Mouse (Mus musculus) embryonic facial prominence, embryonic 13.5 days (tissue): ENCODE measurements around the gene Ifi27l2a. TPM values are rescaled to one million over a fixed set of nuclear protein-coding genes. Genes with fewer than 3 reads are reported as not detected.
"Not testable (repeated sequence)": the region's sequence is repeated elsewhere in the genome, so short reads cannot be mapped to it uniquely, and the experiment has no call there.

Source experiments
- ATAC-seq: fragments of 200-750 bp; cut with Nextera tagmentation; 2 replicates; pipeline ENCODE4 v1.8.0; 2017; ENCODE audit warnings: low read depth; ENCODE audit not compliant: insufficient number of reproducible peaks, insufficient read depth, low FRiP score, low TSS enrichment
- H3K27ac ChIP-seq: fragments of 300-500 bp; sonication (generic); 2 replicates; pipeline ENCODE4 v1.5.1; 2015; ENCODE audit warnings: moderate library complexity, mild to moderate bottlenecking, inconsistent platforms
- H3K27me3 ChIP-seq: fragments of 300-500 bp; sonication (generic); 2 replicates; pipeline ENCODE4 v1.6.1; 2015; ENCODE audit warnings: mild to moderate bottlenecking, inconsistent platforms
- H3K36me3 ChIP-seq: fragments of 300-500 bp; sonication (generic); 2 replicates; pipeline ENCODE4 v1.6.1; 2015; ENCODE audit warnings: mild to moderate bottlenecking, inconsistent platforms
- H3K4me1 ChIP-seq: fragments of 300-500 bp; sonication (generic); 2 replicates; pipeline ENCODE4 v1.6.1; 2015; ENCODE audit warnings: inconsistent platforms
- H3K4me2 ChIP-seq: fragments of 300-500 bp; sonication (generic); 2 replicates; pipeline ENCODE4 v1.6.1; 2015; ENCODE audit warnings: moderate library complexity, mild to moderate bottlenecking, inconsistent platforms
- H3K4me3 ChIP-seq: fragments of 300-500 bp; sonication (generic); 2 replicates; pipeline ENCODE4 v1.5.1; 2015; ENCODE audit warnings: mild to moderate bottlenecking, inconsistent platforms
- H3K9ac ChIP-seq: fragments of 300-500 bp; sonication (generic); 2 replicates; pipeline ENCODE4 v1.6.1; 2015; ENCODE audit warnings: mild to moderate bottlenecking, inconsistent platforms
- H3K9me3 ChIP-seq: fragments of 300-500 bp; sonication (generic); 2 replicates; pipeline ENCODE4 v1.6.1; 2016; ENCODE audit warnings: inconsistent platforms
- WGBS: fragments of 180-500 bp; shearing (Covaris S2); methylation state at CpG from one replicate; pipeline ENCODE4 v1.1.7; 2015; ENCODE audit warnings: mixed read lengths; 5-methylcytosine and 5-hydroxymethylcytosine counted together
- polyA plus RNA-seq: library from polyadenylated mRNA; unstranded; fragments of >200 nt; fragmentation: Nextera tagmentation; extraction: Ambion mirVana; gene quantifications from 2 replicates; pipeline ENCODE4 v1.2.1, GENCODE M21; 2015

Gene Ifi27l2a
- polyA plus RNA-seq, 1 experiment from 2014 or later = 6.1 TPM

GRCm38 (mm10) chr12:103474481-103474880, 31.0 kb upstream of the Ifi27l2a start:
- Histone ChIP-seq H3K9ac (no peak overlapping the region), H3K4me1 (no peaks in the 10 kb centered on the region), H3K27ac (no peak overlapping the region), H3K4me3 (no peak overlapping the region), H3K4me2 (no peak overlapping the region), H3K36me3 (no peaks in the 10 kb centered on the region), H3K27me3 (no peaks in the 10 kb centered on the region), H3K9me3 (no peaks in the 10 kb centered on the region)
- WGBS = 54% methylated on average over 2 of the region's 2 CpGs
- ATAC-seq = no peak

GRCm38 (mm10) chr12:103457140-103457539, 13.7 kb upstream of the Ifi27l2a start, which contains the start of gene Ifi27l2b:
Gene Ifi27l2b, minus strand, starts transcription at chr12:103457223.
- H3K4me1 ChIP-seq = no peaks in the 10 kb centered on the region
- no peaks in the 10 kb centered on the region for H3K27me3 ChIP-seq
- 80% methylated on average over 3 of the region's 3 CpGs for WGBS
- H3K27ac ChIP-seq = no peak within 1 kb of the TSS
- H3K4me2 ChIP-seq = no peak within 1 kb of the TSS
- no peak within 1 kb of the TSS for H3K9ac ChIP-seq
- ATAC-seq = no peak
- H3K36me3 ChIP-seq = no peaks in the 10 kb centered on the region
- no peak within 1 kb of the TSS for H3K4me3 ChIP-seq
- H3K9me3 ChIP-seq = no peaks in the 10 kb centered on the region

GRCm38 (mm10) chr12:103456727-103457126, 13.2 kb upstream of the Ifi27l2a start:
- not testable (repeated sequence) for H3K4me3 ChIP-seq, ATAC-seq, H3K4me1 ChIP-seq, H3K27me3 ChIP-seq, H3K27ac ChIP-seq, H3K36me3 ChIP-seq, H3K9me3 ChIP-seq, H3K4me2 ChIP-seq, H3K9ac ChIP-seq
- WGBS = no CpG with 5 or more reads among the region's 1 CpGs

- no peak for ATAC-seq
- Histone ChIP-seq H3K27ac (no peak overlapping the region), H3K4me2 (no peak overlapping the region), H3K9ac (no peak overlapping the region), H3K36me3 (no peaks in the 10 kb centered on the region), H3K27me3 (no peaks in the 10 kb centered on the region), H3K9me3 (no peaks in the 10 kb centered on the region), H3K4me3 (no peak overlapping the region), H3K4me1 (no peaks in the 10 kb centered on the region)
These were observed 9.9 kb upstream of the Ifi27l2a start for GRCm38 (mm10) chr12:103453361-103453760.

GRCm38 (mm10) chr12:103445060-103445459, 1.6 kb upstream of the Ifi27l2a start:
- no peak overlapping the region for H3K9ac ChIP-seq
- no peaks in the 10 kb centered on the region for H3K27me3 ChIP-seq
- H3K36me3 ChIP-seq = no peaks in the 10 kb centered on the region
- no peak overlapping the region for H3K4me3 ChIP-seq
- 76% methylated on average over 3 of the region's 3 CpGs for WGBS
- H3K9me3 ChIP-seq = no peaks in the 10 kb centered on the region
- no peak overlapping the region for H3K4me2 ChIP-seq
- ATAC-seq = no peak
- no peak overlapping the region for H3K27ac ChIP-seq
- no peaks in the 10 kb centered on the region for H3K4me1 ChIP-seq

GRCm38 (mm10) chr12:103444261-103444660, 781 bp upstream of the Ifi27l2a start:
- 30% methylated on average over 6 of the region's 7 CpGs for WGBS
- ATAC-seq, H3K4me3 ChIP-seq, H3K27ac ChIP-seq, H3K9ac ChIP-seq, H3K4me2 ChIP-seq, H3K9me3 ChIP-seq, H3K27me3 ChIP-seq, H3K36me3 ChIP-seq, H3K4me1 ChIP-seq: not testable (repeated sequence)

GRCm38 (mm10) chr12:103437601-103438000, 5.9 kb downstream of the Ifi27l2a start:
- Histone ChIP-seq H3K27ac (no peak overlapping the region), H3K4me3 (no peak overlapping the region), H3K4me2 (no peak overlapping the region), H3K9me3 (no peaks in the 10 kb centered on the region), H3K9ac (no peak overlapping the region), H3K4me1 (no peaks in the 10 kb centered on the region), H3K27me3 (no peaks in the 10 kb centered on the region), H3K36me3 (no peaks in the 10 kb centered on the region)
- 90% methylated on average over 1 of the region's 1 CpGs for WGBS
- ATAC-seq = no peak

GRCm38 (mm10) chr12:103434861-103435260, 8.6 kb downstream of the Ifi27l2a start:
- Histone ChIP-seq H3K27ac (no peak overlapping the region), H3K9ac (no peak overlapping the region), H3K4me1 (no peaks in the 10 kb centered on the region), H3K27me3 (no peaks in the 10 kb centered on the region), H3K9me3 (no peaks in the 10 kb centered on the region), H3K36me3 (no peaks in the 10 kb centered on the region), H3K4me2 (peak overlapping the region; percentile 40), H3K4me3 (0 out of 2 replicates have a peak overlapping the region, but pooled peaks have one; percentile 26)
- ATAC-seq = no peak

GRCm38 (mm10) chr12:103433986-103434731, 9.3 kb downstream of the Ifi27l2a start, which contains the start of gene Ifi27:
Gene Ifi27, plus strand, starts transcription at chr12:103434211.
- Histone ChIP-seq H3K4me3 (peak within 1 kb of the TSS; percentile 26), H3K27ac (peak within 1 kb of the TSS; percentile 34; the same call in 1 of the 2 replicates), H3K9me3 (no peaks in the 10 kb centered on the region), H3K4me2 (peak within 1 kb of the TSS; percentile 40), H3K36me3 (no peaks in the 10 kb centered on the region), H3K9ac (no peak within 1 kb of the TSS), H3K27me3 (no peaks in the 10 kb centered on the region), H3K4me1 (no peaks in the 10 kb centered on the region)
- 54% methylated on average over 8 of the region's 8 CpGs for WGBS
- peak; percentile 75; the same call in 1 of the 2 replicates for ATAC-seq

GRCm38 (mm10) chr12:103433430-103433829, 10.1 kb downstream of the Ifi27l2a start:
- Histone ChIP-seq H3K27me3 (no peaks in the 10 kb centered on the region), H3K27ac (0 out of 2 replicates have a peak overlapping the region, but pooled peaks have one; percentile 34), H3K9ac (no peak overlapping the region), H3K4me3 (no peak overlapping the region), H3K4me2 (no peak overlapping the region), H3K9me3 (no peaks in the 10 kb centered on the region), H3K36me3 (no peaks in the 10 kb centered on the region), H3K4me1 (no peaks in the 10 kb centered on the region)
- no peak for ATAC-seq
- 81% methylated on average over 2 of the region's 2 CpGs for WGBS

GRCm38 (mm10) chr12:103426710-103427109, 16.8 kb downstream of the Ifi27l2a start:
- 90% methylated on average over 7 of the region's 7 CpGs for WGBS
- H3K36me3 ChIP-seq = peaks cover 16% of the 10 kb centered on the region

GRCm38 (mm10) chr12:103425729-103426470, 17.6 kb downstream of the Ifi27l2a start, which contains the start of gene Ddx24:
Gene Ddx24, minus strand, starts transcription at chr12:103425830.
- Histone ChIP-seq H3K4me1 (peaks cover 30% of the 10 kb centered on the region), H3K9ac (peak within 1 kb of the TSS; percentile 93), H3K27me3 (no peaks in the 10 kb centered on the region), H3K4me3 (peak within 1 kb of the TSS; percentile 93), H3K36me3 (peaks cover 17% of the 10 kb centered on the region), H3K9me3 (no peaks in the 10 kb centered on the region), H3K27ac (peak within 1 kb of the TSS; percentile 44; the same call in 1 of the 2 replicates), H3K4me2 (peak within 1 kb of the TSS; percentile 87)
- WGBS = 2% methylated on average over 33 of the region's 33 CpGs
- ATAC-seq = peak; percentile 99

More at GRCm38 (mm10) chr12:103426710-103427109, 16.8 kb downstream of the Ifi27l2a start:
- Histone ChIP-seq H3K4me1 (peaks cover 25% of the 10 kb centered on the region), H3K4me3 (no peak overlapping the region), H3K9ac (no peak overlapping the region), H3K4me2 (no peak overlapping the region), H3K27me3 (no peaks in the 10 kb centered on the region), H3K9me3 (no peaks in the 10 kb centered on the region), H3K27ac (no peak overlapping the region)
- no peak for ATAC-seq
